Mouse (Mus musculus) hindbrain, postnatal 0 days (tissue): ENCODE results near the gene Zfp369. TPM values are rescaled to one million over a fixed set of nuclear protein-coding genes. Genes with fewer than 3 reads are reported as not detected.
"Not testable (repeated sequence)": the region's sequence is repeated elsewhere in the genome, so short reads cannot be mapped to it uniquely, and the experiment has no call there.

ENCODE experiments used
- ATAC-seq: fragments of 200-750 bp; cut with Nextera tagmentation; 2 replicates; pipeline ENCODE4 v1.8.0; 2017; ENCODE audit warnings: mild to moderate bottlenecking, moderate TSS enrichment, moderate library complexity
- DNase-seq: peaks from one replicate; pipeline ENCODE4 v3.0.0-alpha.2; 2015; ENCODE audit warnings: low spot score
- H3K27ac ChIP-seq: fragments of 300-500 bp; sonication (generic); 2 replicates; pipeline ENCODE4 v1.5.1; 2014; ENCODE audit warnings: mild to moderate bottlenecking
- H3K27me3 ChIP-seq: fragments of 300-500 bp; sonication (generic); 2 replicates; pipeline ENCODE4 v1.6.1; 2014; ENCODE audit warnings: low read length, mixed read lengths; ENCODE audit not compliant: insufficient read depth
- H3K36me3 ChIP-seq: fragments of 300-500 bp; sonication (generic); 2 replicates; pipeline ENCODE4 v1.6.1; 2014; ENCODE audit warnings: low read length, mixed read lengths; ENCODE audit not compliant: insufficient read depth
- H3K4me1 ChIP-seq: fragments of 300-500 bp; sonication (generic); 2 replicates; pipeline ENCODE4 v1.6.1; 2014; ENCODE audit warnings: antibody characterized with exemption, low read length, mixed read lengths; ENCODE audit not compliant: insufficient read depth
- H3K4me2 ChIP-seq: fragments of 300-500 bp; sonication (generic); 2 replicates; pipeline ENCODE4 v1.6.1; 2014; ENCODE audit warnings: low read depth, mild to moderate bottlenecking, low read length, moderate library complexity, mixed read lengths
- H3K4me3 ChIP-seq: fragments of 300-500 bp; sonication (generic); 2 replicates; pipeline ENCODE4 v1.5.1; 2014; ENCODE audit warnings: low read length
- H3K9ac ChIP-seq: fragments of 300-500 bp; sonication (generic); replicated peaks from 2 replicates; pipeline ENCODE4 v1.6.1; 2014; ENCODE audit warnings: mild to moderate bottlenecking, low read length, moderate library complexity, mixed read lengths
- H3K9me3 ChIP-seq: fragments of 300-500 bp; sonication (generic); 2 replicates; pipeline ENCODE4 v1.6.1; 2016; ENCODE audit warnings: low read length, mixed read lengths
- CTCF ChIP-seq: IDR thresholded peaks from 2 replicates; pipeline ENCODE4 v1.5.1; 2016; ENCODE audit warnings: antibody characterized with exemption, control low read depth, low read depth
- WGBS: fragments of 180-500 bp; shearing (Covaris S2); extraction: QIAGEN DNeasy Blood & Tissue Kit; methylation state at CpG from one replicate; pipeline ENCODE4 v1.1.7; 2014; 5-methylcytosine and 5-hydroxymethylcytosine counted together
- polyA plus RNA-seq: library from polyadenylated mRNA; unstranded; fragments of >200 nt; fragmentation: Nextera tagmentation; extraction: Ambion mirVana; gene quantifications from 2 replicates; pipeline ENCODE4 v1.2.1, GENCODE M21; 2015
- total RNA-seq: library from RNA; depleted of rRNA; stranded (reverse); fragments of >200 nt; gene quantifications from 2 replicates; pipeline ENCODE4 v1.2.3, GENCODE M21; 2014; rRNA removed

The Zfp369 gene
- total and polyA plus RNA-seq, 2 experiments from 2014 or later: 9.3 to 57.1 TPM

GRCm38 (mm10) chr13:65286771-65287170 is 8.2 kb downstream of the Zfp369 start:
- no peak overlapping the region for H3K4me2 ChIP-seq
- H3K27me3 ChIP-seq: no peaks in the 10 kb centered on the region
- no peak for ATAC-seq
- WGBS: 97% methylated on average over 2 of the region's 2 CpGs
- H3K27ac ChIP-seq: no peak overlapping the region
- peaks cover 45% of the 10 kb centered on the region for H3K36me3 ChIP-seq
- no peaks in the 10 kb centered on the region for H3K4me1 ChIP-seq
- peaks cover 51% of the 10 kb centered on the region for H3K9me3 ChIP-seq
- no peak overlapping the region for H3K9ac ChIP-seq
- DNase-seq: no peak
- TF ChIP-seq CTCF: no peak
- no peak overlapping the region for H3K4me3 ChIP-seq

- peaks cover 47% of the 10 kb centered on the region for H3K9me3 ChIP-seq
- DNase-seq: no peak
- no peak for ATAC-seq
- WGBS: 98% methylated on average over 4 of the region's 4 CpGs
- H3K27me3 ChIP-seq: no peaks in the 10 kb centered on the region
- peaks cover 62% of the 10 kb centered on the region for H3K36me3 ChIP-seq
- no peak overlapping the region for H3K27ac ChIP-seq
- H3K4me2 ChIP-seq: no peak overlapping the region
- no peak for TF ChIP-seq CTCF
- no peak overlapping the region for H3K4me3 ChIP-seq
- no peaks in the 10 kb centered on the region for H3K4me1 ChIP-seq
- H3K9ac ChIP-seq: no peak overlapping the region
These were observed 17.7 kb downstream of the Zfp369 start for GRCm38 (mm10) chr13:65296354-65296753.

- H3K27me3 ChIP-seq, H3K9ac ChIP-seq, H3K36me3 ChIP-seq, ATAC-seq, H3K4me1 ChIP-seq, H3K27ac ChIP-seq: not testable (repeated sequence)
- peak; percentile 51 for DNase-seq
- H3K9me3 ChIP-seq: peaks cover 11% of the 10 kb centered on the region; the same call in 1 of the 2 replicates
- WGBS: 44% methylated on average over 12 of the region's 12 CpGs
- peak; percentile 48 for TF ChIP-seq CTCF
- H3K4me3 ChIP-seq: peak overlapping the region; percentile 25
- H3K4me2 ChIP-seq: peak overlapping the region; percentile 48
These were observed 32.2 kb downstream of the Zfp369 start for GRCm38 (mm10) chr13:65310849-65311248.

DNA sequence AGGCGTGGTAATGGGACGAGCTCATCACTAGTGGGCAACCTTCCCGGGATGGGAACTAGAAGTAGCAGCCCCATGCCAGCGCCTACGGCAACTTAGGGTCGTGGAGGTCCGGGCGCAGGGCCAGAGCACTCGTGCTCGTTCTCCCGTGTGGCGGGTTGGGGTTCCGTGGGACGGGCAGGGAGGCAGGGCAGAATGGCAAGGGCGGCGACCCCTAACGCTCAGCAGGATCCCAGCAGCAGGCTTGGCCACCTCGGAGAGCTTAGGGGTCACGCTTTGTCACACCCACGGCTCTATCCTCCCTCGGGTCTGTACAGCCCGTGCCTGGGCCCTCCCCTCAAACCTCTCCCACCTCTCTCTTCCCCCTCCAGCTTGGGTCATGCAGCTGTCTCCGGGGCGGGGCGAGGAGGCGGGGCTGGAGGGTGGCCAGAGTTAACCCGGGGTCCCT is 32.7 kb downstream of the Zfp369 start:
- TF ChIP-seq CTCF: no peak
- no peak for DNase-seq

GRCm38 (mm10) chr13:65311826-65312225 is 33.2 kb downstream of the Zfp369 start:
- WGBS: 92% methylated on average over 9 of the region's 9 CpGs
- no peaks in the 10 kb centered on the region for H3K4me1 ChIP-seq
- TF ChIP-seq CTCF: no peak
- H3K27ac ChIP-seq: no peak overlapping the region
- DNase-seq (no peak), ATAC-seq (no peak)
- no peak overlapping the region for H3K9ac ChIP-seq
- H3K27me3 ChIP-seq: no peaks in the 10 kb centered on the region
- H3K4me2 ChIP-seq: no peak overlapping the region
- H3K36me3 ChIP-seq: no peaks in the 10 kb centered on the region
- peaks cover 5% of the 10 kb centered on the region; the same call in 1 of the 2 replicates for H3K9me3 ChIP-seq
- no peak overlapping the region for H3K4me3 ChIP-seq

More for the DNA sequence above, 32.7 kb downstream of the Zfp369 start:
- Histone ChIP-seq H3K36me3 (no peaks in the 10 kb centered on the region), H3K9ac (no peak overlapping the region; the same call in 1 of the 2 replicates), H3K4me2 (peak overlapping the region; percentile 48), H3K9me3 (peaks cover 8% of the 10 kb centered on the region; the same call in 1 of the 2 replicates), H3K27ac (no peak overlapping the region), H3K4me1 (no peaks in the 10 kb centered on the region), H3K4me3 (peak overlapping the region; percentile 25), H3K27me3 (no peaks in the 10 kb centered on the region)
- WGBS: 36% methylated on average over 27 of the region's 27 CpGs
- peak; percentile 70 for ATAC-seq

- not testable (repeated sequence) for H3K27ac ChIP-seq, H3K9ac ChIP-seq, H3K36me3 ChIP-seq, H3K4me3 ChIP-seq, H3K27me3 ChIP-seq, ATAC-seq, H3K9me3 ChIP-seq, H3K4me2 ChIP-seq, DNase-seq, H3K4me1 ChIP-seq
- 64% methylated on average over 5 of the region's 5 CpGs for WGBS
These were observed 69.9 kb downstream of the Zfp369 start for GRCm38 (mm10) chr13:65348501-65348900.

DNA sequence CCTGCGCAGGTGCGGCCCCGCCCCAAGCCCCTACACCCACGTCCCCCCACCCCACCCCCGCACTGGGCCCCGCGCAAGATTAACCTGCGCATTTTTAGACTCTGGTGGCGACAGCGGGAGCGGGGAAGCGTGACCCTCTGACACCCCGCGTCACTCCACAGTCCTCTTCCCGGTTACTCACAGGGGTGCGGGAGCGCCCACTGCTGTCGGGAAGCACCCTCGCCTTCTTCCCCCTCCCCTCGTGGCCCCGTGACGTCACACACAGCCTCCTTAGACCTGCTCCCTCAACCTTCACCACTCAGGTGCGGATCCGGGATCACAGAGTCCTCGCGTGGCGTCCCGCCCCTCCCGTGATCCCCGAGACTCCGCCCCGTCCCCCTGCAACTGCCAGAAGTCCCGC is 73.2 kb downstream of the Zfp369 start:
- DNase-seq, H3K36me3 ChIP-seq, H3K27me3 ChIP-seq, H3K4me1 ChIP-seq, H3K9me3 ChIP-seq, H3K27ac ChIP-seq, H3K9ac ChIP-seq, ATAC-seq: not testable (repeated sequence)
- Histone ChIP-seq H3K4me3 (0 out of 2 replicates have a peak overlapping the region, but pooled peaks have one; percentile 6), H3K4me2 (peak overlapping the region; percentile 5; the same call in 1 of the 2 replicates)
- WGBS: 8% methylated on average over 26 of the region's 33 CpGs

Other genes starting within 250 kb of the Zfp369 start
- gene Spata31d1c, start 245.8 kb upstream of the Zfp369 start, total RNA-seq: not detected in 2 replicates
- not detected in 2 replicates for gene Spata31d1c, start 245.8 kb upstream of the Zfp369 start, polyA plus RNA-seq
- not detected in 2 replicates for gene Prss47, start 226.1 kb upstream of the Zfp369 start, total RNA-seq
- gene Prss47, start 226.1 kb upstream of the Zfp369 start, polyA plus RNA-seq: not detected in 2 replicates
- 37.6 and 39.3 TPM in 2 replicates for gene Mfsd14b, start 165.8 kb upstream of the Zfp369 start, total RNA-seq
- 21.4 and 22.4 TPM in 2 replicates for gene Mfsd14b, start 165.8 kb upstream of the Zfp369 start, polyA plus RNA-seq
- gene Olfr465-ps1, start 140.7 kb upstream of the Zfp369 start, total RNA-seq: not detected in 2 replicates
- not detected in 2 replicates for gene Olfr465-ps1, start 140.7 kb upstream of the Zfp369 start, polyA plus RNA-seq
- not detected in 2 replicates for gene Olfr466, start 128.6 kb upstream of the Zfp369 start, total RNA-seq
- gene Olfr466, start 128.6 kb upstream of the Zfp369 start, polyA plus RNA-seq: not detected in 2 replicates
- gene Nlrp4f, start 72.8 kb upstream of the Zfp369 start, total RNA-seq: not detected in 2 replicates
- gene Nlrp4f, start 72.8 kb upstream of the Zfp369 start, polyA plus RNA-seq: 0.15 and 0.40 TPM in 2 replicates
- not detected in 2 replicates for gene Gm10775, start 19.3 kb upstream of the Zfp369 start, total RNA-seq
- 1.1 and 2.0 TPM in 2 replicates for gene Gm10775, start 19.3 kb upstream of the Zfp369 start, polyA plus RNA-seq
- not detected in 2 replicates for gene Gm10139, start 233.9 kb downstream of the Zfp369 start, total RNA-seq
- not detected in 2 replicates for gene Gm10139, start 233.9 kb downstream of the Zfp369 start, polyA plus RNA-seq